Mouse (Mus musculus) liver, adult 2 months (tissue): ENCODE results near the gene Dgki.

ENCODE experiments used
- CTCF ChIP-seq: fragments of 200-500 bp; IDR thresholded peaks from 2 replicates; pipeline ENCODE4 v1.5.1; 2011; ENCODE audit warnings: low read depth, low read length, control low read depth
- POLR2A ChIP-seq: fragments of 200-500 bp; IDR thresholded peaks from 2 replicates; pipeline ENCODE4 v1.6.1; 2011; ENCODE audit warnings: low read length, control low read depth; ENCODE audit not compliant: insufficient read depth; ENCODE audit errors: extremely low read depth

GRCm38 (mm10) chr6:37244074-37244473, 55.9 kb downstream of the Dgki start:
- no peak for TF ChIP-seq CTCF
- TF ChIP-seq POLR2A, result no peak
